Mouse (Mus musculus): ENCODE results near the gene Zbed4. TPM values are rescaled to one million over a fixed set of nuclear protein-coding genes. Genes with fewer than 3 reads are reported as not detected.
A peak's percentile ranks its signal among the peaks of the same experiment; 100 is the strongest.
"Not testable (repeated sequence)": the region's sequence is repeated elsewhere in the genome, so short reads cannot be mapped to it uniquely, and the experiment has no call there.

Gene Zbed4
- total RNA-seq, 2 experiments from 2014 or later, result 10.9 to 12.6 TPM

- intact Hi-C loops (cut with DNase I), result no loop called here
- Histone ChIP-seq H3K27ac (no peak overlapping the region), H3K4me3 (no peak overlapping the region)
- TF ChIP-seq CTCF (IDR thresholded peaks at IDR 0.05), result no peak
- DNase-seq (ENCODE audit: extremely low spot score in 1 of 2, low spot score in 2 of 2), result no peak
Observed at GRCm38 (mm10) chr15:88745347-88745746, 6.1 kb upstream of the Zbed4 start.

GRCm38 (mm10) chr15:88745926-88746325 is 5.5 kb upstream of the Zbed4 start:
- intact Hi-C loops (cut with DNase I), result no loop called here
- Histone ChIP-seq H3K27ac (no peak overlapping the region), H3K4me3 (no peak overlapping the region)
- no peak for TF ChIP-seq CTCF (IDR thresholded peaks at IDR 0.05)
- no peak for DNase-seq (ENCODE audit: extremely low spot score in 1 of 2, low spot score in 2 of 2)

- not testable (repeated sequence) for DNase-seq (ENCODE audit: extremely low spot score in 1 of 2, low spot score in 2 of 2); H3K27ac ChIP-seq; H3K4me3 ChIP-seq
- intact Hi-C loops (cut with DNase I), result loop anchor here (2.0 to 5.0 kb wide), 2 partner anchors 15 to 68 kb away; partner anchors contain the start of genes Alg12, Brd1 and Creld2
Observed at GRCm38 (mm10) chr15:88749617-88750016, 1.8 kb upstream of the Zbed4 start.

- intact Hi-C loops (cut with DNase I), result loop anchor here (2.0 to 5.0 kb wide), 2 partner anchors 15 to 67 kb away; partner anchors contain the start of genes Alg12, Brd1 and Creld2
- no peak for DNase-seq (ENCODE audit: extremely low spot score in 1 of 2, low spot score in 2 of 2)
- TF ChIP-seq CTCF (IDR thresholded peaks at IDR 0.05), result no peak
Observed at GRCm38 (mm10) chr15:88750032-88750431, 1.4 kb upstream of the Zbed4 start.

GRCm38 (mm10) chr15:88750677-88751563 is 540 bp upstream of the Zbed4 start:
- peak overlapping the region; percentile 85 for H3K27ac ChIP-seq
- DNase-seq (ENCODE audit: extremely low spot score in 1 of 2, low spot score in 2 of 2), result peak; percentile 98 to 99
- no peak for TF ChIP-seq CTCF (IDR thresholded peaks at IDR 0.05)
- H3K4me3 ChIP-seq, result peak overlapping the region; percentile 51
- intact Hi-C loops (cut with DNase I), result loop anchor here (2.0 to 5.0 kb wide), 2 partner anchors 16 to 66 kb away; partner anchors contain the start of genes Alg12, Brd1 and Creld2

More at GRCm38 (mm10) chr15:88750032-88750431, 1.4 kb upstream of the Zbed4 start:
- H3K27ac ChIP-seq, result no peak overlapping the region
- no peak overlapping the region for H3K4me3 ChIP-seq

GRCm38 (mm10) chr15:88752403-88752733 is 908 bp downstream of the Zbed4 start:
- intact Hi-C loops (cut with DNase I), result loop anchor here (5.0 kb wide), 1 partner anchor 65 kb away; the partner anchor contains the start of genes Alg12 and Creld2
- H3K27ac ChIP-seq, result no peak overlapping the region
- no peak for TF ChIP-seq CTCF (IDR thresholded peaks at IDR 0.05)
- no peak for DNase-seq (ENCODE audit: extremely low spot score in 1 of 2, low spot score in 2 of 2)
- H3K4me3 ChIP-seq, result peak overlapping the region; percentile 88

- intact Hi-C loops (cut with DNase I), result loop anchor here (5.0 kb wide), 1 partner anchor 62 kb away; the partner anchor contains the start of genes Alg12 and Creld2
- no peak for DNase-seq (ENCODE audit: extremely low spot score in 1 of 2, low spot score in 2 of 2)
- TF ChIP-seq CTCF (IDR thresholded peaks at IDR 0.05), result no peak
- Histone ChIP-seq H3K27ac (no peak overlapping the region), H3K4me3 (no peak overlapping the region)
Observed at GRCm38 (mm10) chr15:88754896-88755295, 3.4 kb downstream of the Zbed4 start.

GRCm38 (mm10) chr15:88755761-88756160 is 4.3 kb downstream of the Zbed4 start:
- H3K4me3 ChIP-seq, result no peak overlapping the region
- no peak overlapping the region for H3K27ac ChIP-seq
- no peak for DNase-seq (ENCODE audit: extremely low spot score in 1 of 2, low spot score in 2 of 2)
- intact Hi-C loops (cut with DNase I), result no loop called here
- TF ChIP-seq CTCF (IDR thresholded peaks at IDR 0.05), result no peak

- no peak for DNase-seq (ENCODE audit: extremely low spot score in 1 of 2, low spot score in 2 of 2)
- TF ChIP-seq CTCF (IDR thresholded peaks at IDR 0.05), result no peak
- Histone ChIP-seq H3K4me3 (no peak overlapping the region), H3K27ac (no peak overlapping the region)
- intact Hi-C loops (cut with DNase I), result no loop called here
Observed at GRCm38 (mm10) chr15:88758061-88758460, 6.6 kb downstream of the Zbed4 start.

- intact Hi-C loops (cut with DNase I), result no loop called here
- Histone ChIP-seq H3K4me3 (no peak overlapping the region), H3K27ac (no peak overlapping the region)
- no peak for TF ChIP-seq CTCF (IDR thresholded peaks at IDR 0.05)
- no peak for DNase-seq (ENCODE audit: extremely low spot score in 1 of 2, low spot score in 2 of 2)
Observed at GRCm38 (mm10) chr15:88761551-88761950, 10.1 kb downstream of the Zbed4 start.

- intact Hi-C loops (cut with DNase I); H3K27ac ChIP-seq; DNase-seq (ENCODE audit: extremely low spot score in 1 of 2, low spot score in 2 of 2); H3K4me3 ChIP-seq: not testable (repeated sequence)
- TF ChIP-seq CTCF (IDR thresholded peaks at IDR 0.05), result peak; percentile 23
Observed at GRCm38 (mm10) chr15:88766139-88766538, 14.7 kb downstream of the Zbed4 start.

- DNase-seq (ENCODE audit: extremely low spot score in 1 of 2, low spot score in 2 of 2), result no peak
- intact Hi-C loops (cut with DNase I), result no loop called here
- Histone ChIP-seq H3K4me3 (no peak overlapping the region), H3K27ac (no peak overlapping the region)
- no peak for TF ChIP-seq CTCF (IDR thresholded peaks at IDR 0.05)
Observed at GRCm38 (mm10) chr15:88768537-88768936, 17.1 kb downstream of the Zbed4 start.
